Mouse (Mus musculus) olfactory bulb, adult 2 months (tissue): ENCODE results near the gene Pomt2.

ENCODE experiments used
- CTCF ChIP-seq: fragments of 200-500 bp; IDR thresholded peaks from 2 replicates; pipeline ENCODE4 v1.5.1; 2012; ENCODE audit warnings: low read depth, mild to moderate bottlenecking, low read length, moderate library complexity; ENCODE audit not compliant: insufficient read depth
- POLR2A ChIP-seq: fragments of 200-500 bp; IDR thresholded peaks from 2 replicates; pipeline ENCODE4 v1.6.1; 2012; ENCODE audit warnings: mild to moderate bottlenecking, low read depth, low read length, moderate library complexity; ENCODE audit not compliant: insufficient read depth

DNA sequence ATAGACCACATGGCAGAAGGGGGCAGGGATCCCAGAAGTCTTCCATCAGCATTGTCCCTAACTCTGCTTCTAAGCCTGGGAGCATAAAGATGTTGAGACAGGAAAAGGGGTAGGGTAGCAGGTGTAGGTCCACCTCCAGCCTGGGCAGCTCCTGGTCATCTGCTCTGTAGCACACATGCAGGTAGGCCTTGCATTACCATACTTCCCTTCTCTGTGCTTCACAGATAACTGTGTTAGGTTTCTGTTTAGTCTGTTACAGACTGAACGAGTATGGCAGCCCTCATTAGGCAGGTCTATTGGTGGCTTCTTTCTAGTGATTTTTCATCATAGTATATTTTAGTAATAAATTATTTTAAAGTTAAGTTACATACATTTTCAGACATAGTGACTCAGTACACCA is 12.5 kb upstream of the Pomt2 start:
- TF ChIP-seq POLR2A = no peak
- TF ChIP-seq CTCF = no peak
